In the genomic region with DNA sequence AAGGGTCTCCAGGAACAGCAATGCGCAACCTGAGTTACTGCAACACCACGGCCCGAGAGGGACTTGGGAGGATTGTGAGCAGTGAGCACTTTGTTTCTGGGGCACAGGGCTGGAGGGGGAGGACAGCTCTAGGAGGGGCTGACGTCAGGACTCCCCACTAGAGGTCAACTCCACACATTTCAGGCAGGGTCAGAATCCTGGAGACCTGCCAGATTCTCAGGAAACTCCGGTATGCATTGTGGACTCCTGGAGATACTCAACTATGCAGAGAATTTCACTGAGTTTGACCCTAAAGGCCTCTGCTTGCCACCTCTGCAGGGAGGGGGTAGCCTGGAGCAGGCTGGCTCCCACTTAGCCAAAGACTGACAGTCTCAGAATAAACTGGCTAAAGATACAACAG, we compare ENCODE assay signal across 10 mouse cellular contexts.
DNase-seq lines count a peak whose midpoint lies in the region; ATAC-seq and TF ChIP-seq lines count a peak whose summit lies in the region.
"Had no signal": no experiment of that assay in that cellular context is flagged by ENCODE, and none has a peak within 500 bp of the region (broad histone marks: within the 10 kb centered on the region; RNA-seq: fewer than 3 reads in every experiment).

No protein-coding gene starts in this region.

- H3K4me3 ChIP-seq in forebrain, embryonic 10.5 days: no peak overlapping the region
- H3K4me3 ChIP-seq in forebrain, postnatal 0 days (ENCODE audit: low read depth, low read length): no peak overlapping the region
- H3K4me3 ChIP-seq in midbrain, embryonic 11.5 days (ENCODE audit: low read depth, low read length): no peak overlapping the region
- H3K4me3 ChIP-seq in midbrain, embryonic 15.5 days: no peak overlapping the region
- H3K4me3 ChIP-seq in kidney, embryonic 16.5 days (ENCODE audit: low read length): no peak overlapping the region
- no peak overlapping the region for H3K4me3 ChIP-seq in stomach, embryonic 15.5 days (replicated peaks)
- H3K4me3 ChIP-seq: myocyte had no signal

- 48% methylated on average over 5 of the region's 5 CpGs for WGBS in forebrain, embryonic 10.5 days
- 40% methylated on average over 5 of the region's 5 CpGs for WGBS in forebrain, postnatal 0 days
- WGBS in midbrain, embryonic 11.5 days: 37% methylated on average over 5 of the region's 5 CpGs
- 44% methylated on average over 5 of the region's 5 CpGs for WGBS in midbrain, embryonic 15.5 days
- 37% methylated on average over 5 of the region's 5 CpGs for WGBS in kidney, embryonic 16.5 days
- 43% methylated on average over 5 of the region's 5 CpGs for WGBS in stomach, embryonic 15.5 days

- H3K9ac ChIP-seq in forebrain, postnatal 0 days: no peak overlapping the region
- no peak overlapping the region for H3K9ac ChIP-seq in midbrain, embryonic 11.5 days (ENCODE audit: low read length)
- H3K9ac ChIP-seq in midbrain, embryonic 15.5 days: no peak overlapping the region
- no peak overlapping the region for H3K9ac ChIP-seq in kidney, embryonic 16.5 days (replicated peaks; ENCODE audit: low read length)
- H3K9ac ChIP-seq in stomach, embryonic 15.5 days: no peak overlapping the region

- no peaks in the 10 kb centered on the region for H3K9me3 ChIP-seq in forebrain, embryonic 10.5 days
- H3K9me3 ChIP-seq in forebrain, postnatal 0 days (ENCODE audit: low read length): no peaks in the 10 kb centered on the region
- H3K9me3 ChIP-seq in midbrain, embryonic 11.5 days (ENCODE audit: control insufficient read depth, low read length): no peaks in the 10 kb centered on the region
- no peaks in the 10 kb centered on the region for H3K9me3 ChIP-seq in midbrain, embryonic 15.5 days
- no peaks in the 10 kb centered on the region for H3K9me3 ChIP-seq in kidney, embryonic 16.5 days (ENCODE audit: low read length)
- H3K9me3 ChIP-seq in stomach, embryonic 15.5 days: no peaks in the 10 kb centered on the region

- H3K27ac ChIP-seq in forebrain, embryonic 10.5 days: peak overlapping the region; percentile 71
- H3K27ac ChIP-seq in forebrain, postnatal 0 days (ENCODE audit: low read depth, low read length): no peak overlapping the region
- H3K27ac ChIP-seq in midbrain, embryonic 11.5 days (ENCODE audit: low read depth, low read length): no peak overlapping the region
- no peak overlapping the region for H3K27ac ChIP-seq in midbrain, embryonic 15.5 days
- peak overlapping the region; percentile 75 for H3K27ac ChIP-seq in kidney, embryonic 16.5 days (ENCODE audit: low read length)
- no peak overlapping the region for H3K27ac ChIP-seq in stomach, embryonic 15.5 days

- no peak for ATAC-seq in forebrain, postnatal 0 days
- ATAC-seq in midbrain, embryonic 11.5 days (ENCODE audit: low FRiP score): peak; percentile 55
- ATAC-seq in midbrain, embryonic 15.5 days (replicated peaks): no peak
- ATAC-seq in kidney, embryonic 16.5 days (ENCODE audit: low FRiP score, low TSS enrichment): peak; percentile 81
- peak; percentile 51; the same call in 1 of the 2 replicates for ATAC-seq in stomach, embryonic 15.5 days (ENCODE audit: insufficient read depth, low FRiP score, low read depth)

- TF ChIP-seq CTCF in forebrain, postnatal 0 days (IDR thresholded peaks at IDR 0.05; ENCODE audit: low read depth): no peak

- peaks cover 46% of the 10 kb centered on the region for H3K4me1 ChIP-seq in forebrain, embryonic 10.5 days
- no peaks in the 10 kb centered on the region for H3K4me1 ChIP-seq in forebrain, postnatal 0 days (ENCODE audit: insufficient read depth)
- 0 out of 2 replicates have a peak, but pooled peaks cover 2% of the 10 kb centered on the region for H3K4me1 ChIP-seq in midbrain, embryonic 11.5 days (ENCODE audit: control insufficient read depth, insufficient read depth, low read length)
- H3K4me1 ChIP-seq in midbrain, embryonic 15.5 days: peaks cover 10% of the 10 kb centered on the region
- H3K4me1 ChIP-seq in kidney, embryonic 16.5 days (ENCODE audit: insufficient read depth, low read length): peaks cover 30% of the 10 kb centered on the region
- peaks cover 15% of the 10 kb centered on the region for H3K4me1 ChIP-seq in stomach, embryonic 15.5 days

- H3K36me3 ChIP-seq in forebrain, embryonic 10.5 days (replicated peaks): no peaks in the 10 kb centered on the region
- no peaks in the 10 kb centered on the region for H3K36me3 ChIP-seq in forebrain, postnatal 0 days (ENCODE audit: insufficient read depth)
- no peaks in the 10 kb centered on the region for H3K36me3 ChIP-seq in midbrain, embryonic 11.5 days (ENCODE audit: control insufficient read depth, insufficient read depth, low read length)
- H3K36me3 ChIP-seq in midbrain, embryonic 15.5 days (replicated peaks): no peaks in the 10 kb centered on the region
- H3K36me3 ChIP-seq in kidney, embryonic 16.5 days (ENCODE audit: insufficient read depth, low read length): no peaks in the 10 kb centered on the region
- H3K36me3 ChIP-seq in stomach, embryonic 15.5 days: no peaks in the 10 kb centered on the region

- intact Hi-C loops in left cerebral cortex, postnatal 36 days (cut with DNase I): no loop called here

- DNase-seq in forebrain, embryonic 10.5 days (ENCODE audit: extremely low spot score, low spot score): peak; percentile 29
- DNase-seq in forebrain, postnatal 0 days: no peak
- peak; percentile 85 for DNase-seq in midbrain, embryonic 11.5 days (ENCODE audit: low spot score, missing footprints)
- no peak for DNase-seq in urinary bladder, postnatal 10 days (ENCODE audit: low spot score)
- DNase-seq in left cerebral cortex, postnatal 36 days (ENCODE audit: low spot score in 2 of 2): no peak
- DNase-seq: thymus, postnatal 4 days had no signal

- H3K4me2 ChIP-seq in forebrain, postnatal 0 days (ENCODE audit: low read depth): no peak overlapping the region
- no peak overlapping the region for H3K4me2 ChIP-seq in midbrain, embryonic 11.5 days
- no peak overlapping the region for H3K4me2 ChIP-seq in midbrain, embryonic 15.5 days
- H3K4me2 ChIP-seq in kidney, embryonic 16.5 days (replicated peaks; ENCODE audit: low read depth, low read length): no peak overlapping the region
- no peak overlapping the region for H3K4me2 ChIP-seq in stomach, embryonic 15.5 days

- no peaks in the 10 kb centered on the region for H3K27me3 ChIP-seq in forebrain, embryonic 10.5 days (ENCODE audit: poor library complexity, severe bottlenecking)
- H3K27me3 ChIP-seq in forebrain, postnatal 0 days (ENCODE audit: insufficient read depth, low read length): no peaks in the 10 kb centered on the region
- no peaks in the 10 kb centered on the region for H3K27me3 ChIP-seq in midbrain, embryonic 11.5 days (ENCODE audit: control insufficient read depth, insufficient read depth, low read length)
- H3K27me3 ChIP-seq in midbrain, embryonic 15.5 days (replicated peaks): no peaks in the 10 kb centered on the region
- no peaks in the 10 kb centered on the region for H3K27me3 ChIP-seq in kidney, embryonic 16.5 days (ENCODE audit: insufficient read depth, low read length)
- H3K27me3 ChIP-seq in stomach, embryonic 15.5 days (replicated peaks): no peaks in the 10 kb centered on the region

Comparison
In these comparisons a context has a peak if more than half of its experiments do, and no peak if none do; other contexts are left out.
1. DNase-seq: peak in forebrain, embryonic 10.5 days (single experiment) and midbrain, embryonic 11.5 days (single experiment); none in forebrain, postnatal 0 days (single experiment), urinary bladder, postnatal 10 days (single experiment) and left cerebral cortex, postnatal 36 days (0 of 2).
2. H3K27ac ChIP-seq: peak in forebrain, embryonic 10.5 days (single experiment) and kidney, embryonic 16.5 days (single experiment); none in forebrain, postnatal 0 days (single experiment), midbrain, embryonic 11.5 days (single experiment), midbrain, embryonic 15.5 days (single experiment) and stomach, embryonic 15.5 days (single experiment).
3. ATAC-seq: peak in midbrain, embryonic 11.5 days (single experiment), kidney, embryonic 16.5 days (single experiment) and stomach, embryonic 15.5 days (single experiment); none in forebrain, postnatal 0 days (single experiment) and midbrain, embryonic 15.5 days (single experiment).